Mouse (Mus musculus) brain, embryonic 14.5 days (tissue): ENCODE data around the gene Sdccag8. TPM values are rescaled to one million over a fixed set of nuclear protein-coding genes. Genes with fewer than 3 reads are reported as not detected.
"Not testable (repeated sequence)": the region's sequence is repeated elsewhere in the genome, so short reads cannot be mapped to it uniquely, and the experiment has no call there.

Experiments used
- DNase-seq: peaks from one replicate; pipeline ENCODE4 v3.0.0-alpha.2; 2011; ENCODE audit warnings: low read depth
- CTCF ChIP-seq: fragments of 200-500 bp; IDR thresholded peaks from 2 replicates; pipeline ENCODE4 v1.5.1; 2012; ENCODE audit warnings: inconsistent platforms, mild to moderate bottlenecking, moderate library complexity, borderline replicate concordance; ENCODE audit not compliant: insufficient read depth, insufficient read length; ENCODE audit errors: extremely low read depth
- POLR2A ChIP-seq: fragments of 200-500 bp; IDR thresholded peaks from 2 replicates; pipeline ENCODE4 v1.6.1; 2012; ENCODE audit warnings: mild to moderate bottlenecking, inconsistent platforms, borderline replicate concordance; ENCODE audit not compliant: poor library complexity, insufficient read depth, insufficient read length, severe bottlenecking; ENCODE audit errors: extremely low read depth
- polyA plus RNA-seq: library from polyadenylated mRNA; depleted of rRNA; stranded (reverse); fragments of >200 nt; gene quantifications from 2 replicates; pipeline ENCODE4 v1.2.3, GENCODE M21; 2012

Sdccag8 gene
- polyA plus RNA-seq, 1 experiment: 11.2 TPM

GRCm38 (mm10) chr1:176933319-176933718 lies 118.9 kb downstream of the Sdccag8 start:
- DNase-seq: peak; percentile 93
- no peak for TF ChIP-seq CTCF
- TF ChIP-seq POLR2A: no peak

GRCm38 (mm10) chr1:176934043-176934762 lies 119.7 kb downstream of the Sdccag8 start:
- TF ChIP-seq POLR2A (no peak), CTCF (no peak)
- peak; percentile 42 for DNase-seq

GRCm38 (mm10) chr1:176939901-176940341 lies 125.5 kb downstream of the Sdccag8 start:
- no peak for TF ChIP-seq CTCF
- TF ChIP-seq POLR2A: no peak
- DNase-seq: peak; percentile 75

- not testable (repeated sequence) for DNase-seq
Observed at GRCm38 (mm10) chr1:176941286-176941990, 127.0 kb downstream of the Sdccag8 start.

GRCm38 (mm10) chr1:176943126-176943525 lies 128.7 kb downstream of the Sdccag8 start:
- no peak for DNase-seq
- TF ChIP-seq CTCF: no peak
- TF ChIP-seq POLR2A: no peak

GRCm38 (mm10) chr1:176943987-176944386 lies 129.5 kb downstream of the Sdccag8 start:
- no peak for TF ChIP-seq POLR2A
- no peak for TF ChIP-seq CTCF
- peak; percentile 82 for DNase-seq

- TF ChIP-seq CTCF (no peak), POLR2A (no peak)
- peak; percentile 65 for DNase-seq
Observed at GRCm38 (mm10) chr1:176944458-176945174, 130.2 kb downstream of the Sdccag8 start.

GRCm38 (mm10) chr1:176945175-176945540 lies 130.7 kb downstream of the Sdccag8 start:
- no peak for TF ChIP-seq POLR2A
- no peak for TF ChIP-seq CTCF

GRCm38 (mm10) chr1:176946031-176946795 lies 131.8 kb downstream of the Sdccag8 start:
- DNase-seq: no peak

More at GRCm38 (mm10) chr1:176945175-176945540, 130.7 kb downstream of the Sdccag8 start:
- no peak for DNase-seq

GRCm38 (mm10) chr1:176946796-176947181 lies 132.3 kb downstream of the Sdccag8 start:
- no peak for TF ChIP-seq POLR2A
- no peak for TF ChIP-seq CTCF
- DNase-seq: peak; percentile 96

More at GRCm38 (mm10) chr1:176946031-176946795, 131.8 kb downstream of the Sdccag8 start:
- TF ChIP-seq CTCF (no peak), POLR2A (no peak)

- peak; percentile 68 for DNase-seq
- TF ChIP-seq CTCF (no peak), POLR2A (no peak)
Observed at GRCm38 (mm10) chr1:176948861-176949260, 134.4 kb downstream of the Sdccag8 start.

GRCm38 (mm10) chr1:176949320-176949719 lies 134.9 kb downstream of the Sdccag8 start:
- no peak for TF ChIP-seq CTCF
- TF ChIP-seq POLR2A: no peak
- DNase-seq: peak; percentile 78

- no peak for DNase-seq
- no peak for TF ChIP-seq POLR2A
- TF ChIP-seq CTCF: no peak
Observed at GRCm38 (mm10) chr1:176950061-176950460, 135.6 kb downstream of the Sdccag8 start.

- DNase-seq: peak; percentile 68
- TF ChIP-seq POLR2A (no peak), CTCF (no peak)
Observed at GRCm38 (mm10) chr1:176951836-176952235, 137.4 kb downstream of the Sdccag8 start.
